Mouse (Mus musculus) activated CD4-positive, CD25-positive, alpha-beta regulatory T cell, adult 4 months (primary cell): ENCODE data around the gene Gnat2. TPM values are rescaled to one million over a fixed set of nuclear protein-coding genes. Genes with fewer than 3 reads are reported as not detected.

Source experiments
- ATAC-seq: one replicate; pipeline ENCODE4 v1.8.0; 2017
- polyA plus RNA-seq, 2 experiments: library from polyadenylated mRNA; unstranded; fragments of 100-300 nt; shearing (Covaris generic); gene quantifications; one replicate each; pipeline ENCODE4 v1.2.1; 2017

Gnat2 gene
- polyA plus RNA-seq, 2 experiments from 2014 or later: not detected

GRCm38 (mm10) chr3:108085281-108085720 lies 7.3 kb upstream of the Gnat2 start:
- peak; percentile 94 for ATAC-seq

GRCm38 (mm10) chr3:108085721-108086469 lies 6.7 kb upstream of the Gnat2 start:
- no peak for ATAC-seq

- ATAC-seq: no peak
Measured at GRCm38 (mm10) chr3:108086470-108086979, 6.1 kb upstream of the Gnat2 start, which contains the start of gene Ampd2. Ampd2 (minus strand) TSS chr3:108086651.

GRCm38 (mm10) chr3:108087329-108087728 lies 5.3 kb upstream of the Gnat2 start:
- no peak for ATAC-seq

- no peak for ATAC-seq
Measured at GRCm38 (mm10) chr3:108088842-108089380, 3.7 kb upstream of the Gnat2 start.

GRCm38 (mm10) chr3:108089916-108090315 lies 2.7 kb upstream of the Gnat2 start:
- no peak for ATAC-seq

- no peak for ATAC-seq
Measured at GRCm38 (mm10) chr3:108090561-108090960, 2.0 kb upstream of the Gnat2 start.

- ATAC-seq: no peak
Measured at GRCm38 (mm10) chr3:108092030-108092429, 559 bp upstream of the Gnat2 start.

GRCm38 (mm10) chr3:108093306-108093705 lies 717 bp downstream of the Gnat2 start:
- ATAC-seq: no peak

- no peak for ATAC-seq
Measured at GRCm38 (mm10) chr3:108094146-108094545, 1.6 kb downstream of the Gnat2 start.

GRCm38 (mm10) chr3:108094976-108095760 lies 2.6 kb downstream of the Gnat2 start:
- ATAC-seq: no peak

GRCm38 (mm10) chr3:108096226-108096625 lies 3.6 kb downstream of the Gnat2 start:
- no peak for ATAC-seq

- ATAC-seq: no peak
Measured at GRCm38 (mm10) chr3:108096726-108097125, 4.1 kb downstream of the Gnat2 start.

- no peak for ATAC-seq
Measured at GRCm38 (mm10) chr3:108097656-108098055, 5.1 kb downstream of the Gnat2 start.

- ATAC-seq: no peak
Measured at GRCm38 (mm10) chr3:108098316-108098715, 5.7 kb downstream of the Gnat2 start.

- ATAC-seq: no peak
Measured at GRCm38 (mm10) chr3:108101594-108101993, 9.0 kb downstream of the Gnat2 start.

GRCm38 (mm10) chr3:108102075-108102474 lies 9.5 kb downstream of the Gnat2 start:
- no peak for ATAC-seq

- ATAC-seq: no peak
Measured at GRCm38 (mm10) chr3:108105281-108105680, 12.7 kb downstream of the Gnat2 start.

GRCm38 (mm10) chr3:108111320-108111719 lies 18.7 kb downstream of the Gnat2 start:
- ATAC-seq: no peak

- no peak for ATAC-seq
Measured at GRCm38 (mm10) chr3:108112246-108112645, 19.7 kb downstream of the Gnat2 start.

- ATAC-seq: no peak
Measured at GRCm38 (mm10) chr3:108112666-108113065, 20.1 kb downstream of the Gnat2 start.

GRCm38 (mm10) chr3:108113591-108114289 lies 21.2 kb downstream of the Gnat2 start:
- ATAC-seq: no peak

- ATAC-seq: no peak
Measured at GRCm38 (mm10) chr3:108117465-108117864, 24.9 kb downstream of the Gnat2 start.
